Mouse (Mus musculus): ENCODE measurements at regions not wholly inside any gene's neighbourhood (a gene's known extent, or its start where the extent isn't known, plus 50 kb on each side); places are given as distances from the start of the nearest gene placed in this dataset.

GRCm38 (mm10) chr1:149556381-149556780 is 404.7 kb downstream of the Pla2g4a start:
- peak; percentile 36 for DNase-seq

GRCm38 (mm10) chr1:149555355-149556007 is 405.6 kb downstream of the Pla2g4a start:
- no peak for DNase-seq

GRCm38 (mm10) chr1:149546076-149546475 is 415.0 kb downstream of the Pla2g4a start:
- no peak for DNase-seq

- no peak for DNase-seq
Observed at GRCm38 (mm10) chr1:149541386-149541785, 419.7 kb downstream of the Pla2g4a start.

- no peak for DNase-seq
Observed at GRCm38 (mm10) chr1:149533651-149534050, 427.4 kb downstream of the Pla2g4a start.

All from adrenal gland, postnatal 36 days (tissue).